Mouse (Mus musculus): ENCODE results near the gene Chchd3. TPM values are rescaled to one million over a fixed set of nuclear protein-coding genes. Genes with fewer than 3 reads are reported as not detected.

Chchd3 gene
- total RNA-seq, 2 experiments from 2014 or later: 401 TPM

DNA sequence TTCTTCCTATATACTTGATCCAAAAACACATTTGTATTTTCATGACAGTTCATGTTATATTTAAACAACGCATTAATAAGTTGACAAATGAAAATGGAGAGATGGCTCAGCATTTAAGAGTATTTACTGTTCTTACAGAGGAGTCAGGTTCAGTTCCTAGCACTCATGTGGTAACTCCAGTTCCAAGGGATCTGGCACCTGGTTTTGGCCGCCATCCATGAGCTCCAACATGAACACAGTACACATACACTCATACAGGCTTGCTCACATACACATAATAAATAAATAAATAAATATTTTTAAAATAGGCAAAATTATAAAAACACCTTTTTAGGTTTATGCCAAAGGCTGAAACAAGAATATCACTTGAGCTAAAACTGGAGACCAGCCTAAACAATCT, 35.0 kb downstream of the Chchd3 start:
- DNase-seq (ENCODE audit: low spot score): no peak

GRCm38 (mm10) chr6:33004607-33005006, 55.5 kb downstream of the Chchd3 start:
- peak; percentile 19 for DNase-seq (ENCODE audit: low spot score)

DNA sequence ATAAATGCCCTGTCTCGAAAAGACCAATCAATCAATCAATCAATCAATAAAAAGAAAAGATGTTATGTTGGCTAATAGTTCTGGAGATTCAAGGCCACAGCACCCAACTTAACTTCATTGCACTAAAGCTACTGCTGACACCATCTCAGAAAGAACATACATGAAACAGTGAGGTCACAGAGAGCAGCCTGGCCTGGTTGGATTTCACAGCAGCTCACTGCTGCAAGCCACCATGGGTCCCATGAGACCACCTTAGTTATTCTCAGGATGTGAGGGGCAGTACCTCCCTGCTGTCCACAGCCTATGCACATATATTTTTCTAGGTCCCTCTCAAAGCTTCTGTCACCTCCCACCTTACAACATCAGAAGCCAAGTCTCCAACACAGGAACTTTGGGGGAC, 57.1 kb downstream of the Chchd3 start:
- DNase-seq (ENCODE audit: low spot score): no peak

GRCm38 (mm10) chr6:33001271-33001670, 58.8 kb downstream of the Chchd3 start:
- DNase-seq (ENCODE audit: low spot score): no peak

GRCm38 (mm10) chr6:32996597-32996996, 63.5 kb downstream of the Chchd3 start:
- DNase-seq (ENCODE audit: low spot score): no peak

GRCm38 (mm10) chr6:32993847-32994246, 66.2 kb downstream of the Chchd3 start:
- no peak for DNase-seq (ENCODE audit: low spot score)

GRCm38 (mm10) chr6:32990061-32990633, 69.9 kb downstream of the Chchd3 start:
- no peak for DNase-seq (ENCODE audit: low spot score)

- no peak for DNase-seq (ENCODE audit: low spot score)
These were observed 71.5 kb downstream of the Chchd3 start for GRCm38 (mm10) chr6:32988561-32988960.

- DNase-seq (ENCODE audit: low spot score): no peak
These were observed 76.2 kb downstream of the Chchd3 start for GRCm38 (mm10) chr6:32983876-32984275.

DNA sequence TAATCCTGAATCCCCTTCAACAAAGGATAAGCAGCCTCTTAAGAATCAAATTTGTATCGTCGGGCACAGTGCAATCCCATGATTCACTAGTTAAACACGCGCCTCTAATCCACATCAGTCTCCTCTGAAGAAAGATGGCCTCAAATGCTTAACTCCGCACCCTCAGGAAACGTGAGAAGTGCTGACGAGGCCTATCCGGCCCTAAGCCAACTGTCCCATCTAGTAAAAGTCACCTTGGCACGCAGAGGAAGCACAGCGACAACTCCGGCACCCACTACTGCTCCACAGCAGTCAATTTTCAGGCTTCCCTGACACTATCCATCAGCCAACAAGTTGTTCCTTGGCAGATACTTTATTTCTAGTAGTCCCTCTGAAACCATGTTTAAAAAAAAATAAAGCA, 78.8 kb downstream of the Chchd3 start:
- DNase-seq (ENCODE audit: low spot score): peak; percentile 60

GRCm38 (mm10) chr6:32978811-32979210, 81.2 kb downstream of the Chchd3 start:
- peak; percentile 22 for DNase-seq (ENCODE audit: low spot score)

GRCm38 (mm10) chr6:32971926-32972325, 88.1 kb downstream of the Chchd3 start:
- DNase-seq (ENCODE audit: low spot score): no peak

DNA sequence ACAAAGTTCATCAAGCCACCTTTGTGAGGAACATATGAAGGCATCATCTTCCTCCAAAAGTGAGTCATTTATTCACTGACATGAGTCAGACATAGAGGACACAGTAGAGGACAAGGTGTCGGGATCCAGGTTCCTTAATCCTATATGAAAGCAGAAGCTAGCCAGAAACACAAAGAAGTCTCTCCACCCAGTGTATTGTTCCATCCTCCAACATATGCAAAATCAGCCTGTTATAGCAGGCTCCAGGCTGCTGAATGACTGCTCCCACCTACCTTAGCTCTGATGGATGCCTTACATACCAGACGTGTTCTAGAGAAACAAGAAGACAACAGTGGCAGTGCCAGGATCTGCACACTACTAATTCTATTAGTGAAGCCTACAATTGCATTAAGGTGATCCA, 91.1 kb downstream of the Chchd3 start:
- no peak for DNase-seq (ENCODE audit: low spot score)

DNA sequence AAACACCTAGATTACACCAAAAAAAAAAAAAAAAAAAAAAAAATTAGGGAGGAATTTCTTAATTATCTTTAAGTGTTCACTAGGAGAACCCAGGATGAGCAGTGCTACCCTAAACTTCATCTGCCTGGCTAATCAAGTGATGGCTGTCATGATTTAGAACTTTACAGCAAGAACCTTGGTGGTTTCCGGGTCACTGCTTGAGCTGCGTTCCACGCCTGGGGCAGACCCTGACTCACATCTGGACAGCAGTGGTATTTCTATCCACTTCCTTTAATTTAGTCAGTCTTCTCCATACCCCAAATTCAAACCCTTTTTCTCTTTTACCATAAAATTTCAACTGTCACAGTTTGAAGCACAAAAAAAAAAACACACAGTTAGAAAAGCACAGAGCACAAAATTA, 98.0 kb downstream of the Chchd3 start:
- DNase-seq (ENCODE audit: low spot score): no peak

GRCm38 (mm10) chr6:32961477-32961876, 98.6 kb downstream of the Chchd3 start:
- DNase-seq (ENCODE audit: low spot score): no peak

- DNase-seq (ENCODE audit: low spot score): no peak
These were observed 100.1 kb downstream of the Chchd3 start for GRCm38 (mm10) chr6:32959816-32960550.

DNA sequence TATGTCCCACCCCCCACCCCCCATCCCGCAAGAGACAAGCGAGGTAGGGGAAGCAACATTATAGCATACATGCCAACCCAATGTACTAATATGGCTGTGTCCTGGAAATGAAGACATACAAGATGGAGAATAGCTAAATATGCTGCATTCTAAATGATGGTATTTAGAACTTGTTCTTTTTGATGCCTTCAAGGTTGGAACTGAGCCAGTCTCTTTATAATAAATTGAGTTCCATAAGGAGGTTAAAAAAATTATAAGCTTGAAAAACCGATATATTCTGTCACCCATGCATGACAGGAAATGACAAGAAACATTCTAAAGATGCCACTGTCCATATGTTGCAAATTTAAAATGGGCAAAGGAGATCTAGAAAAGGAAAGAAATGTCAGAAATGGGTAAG, 104.6 kb downstream of the Chchd3 start:
- no peak for DNase-seq (ENCODE audit: low spot score)

DNA sequence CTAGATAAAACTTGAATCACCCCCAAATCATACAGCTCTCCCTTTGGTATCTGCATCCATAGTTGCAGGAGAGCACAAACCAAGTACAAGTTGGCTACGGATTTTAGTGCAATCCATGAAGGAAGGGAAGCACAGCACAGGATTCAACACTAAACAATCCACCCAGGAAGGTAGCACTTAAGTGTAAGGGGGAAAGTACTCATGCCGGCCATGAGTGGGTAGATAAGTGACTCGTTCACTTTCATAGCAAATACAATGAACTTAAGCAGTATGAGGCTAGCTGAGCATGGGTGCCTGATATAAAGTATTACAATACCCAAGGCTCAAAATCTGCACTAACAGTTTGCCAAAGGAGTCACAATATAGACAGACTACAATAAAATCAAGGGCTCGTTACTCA, 109.1 kb downstream of the Chchd3 start:
- DNase-seq (ENCODE audit: low spot score): no peak

DNA sequence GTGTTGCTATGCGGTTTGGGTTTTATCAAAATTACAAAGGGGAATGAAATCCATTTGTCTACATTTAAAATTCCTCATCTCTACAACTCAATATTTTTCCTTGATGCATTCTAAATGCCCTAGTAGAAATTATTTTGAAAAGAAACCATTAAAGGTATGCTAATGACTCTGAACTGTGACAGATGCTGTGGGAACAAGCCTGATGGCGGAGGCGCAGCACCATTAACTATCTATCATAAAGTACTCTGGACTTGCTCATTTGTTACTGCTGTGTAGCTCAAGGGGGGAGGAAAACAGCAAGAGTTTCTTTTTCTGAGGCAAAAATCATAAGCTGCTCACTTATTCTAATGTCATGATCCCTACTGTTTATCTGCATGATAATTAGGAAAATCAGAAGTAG, 110.4 kb downstream of the Chchd3 start:
- no peak for DNase-seq (ENCODE audit: low spot score)

DNA sequence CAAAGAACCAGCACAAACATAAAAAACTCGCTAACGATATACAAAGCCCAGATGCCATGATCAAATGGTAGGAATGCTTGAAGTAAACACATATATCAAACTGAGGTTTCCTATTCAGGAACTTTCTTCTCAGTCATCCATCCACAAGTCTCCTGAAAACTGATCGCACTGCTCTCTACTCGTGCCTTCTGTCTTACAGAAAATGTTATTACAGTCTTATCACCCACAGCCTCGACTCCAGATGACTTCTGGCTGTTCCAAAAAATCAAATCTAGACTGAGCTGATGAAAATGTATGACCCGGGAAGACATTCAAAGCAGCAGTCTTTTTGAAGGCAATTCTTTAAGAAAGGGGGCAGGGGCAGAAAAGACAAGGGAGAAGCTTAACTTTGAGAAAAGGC, 112.8 kb downstream of the Chchd3 start:
- DNase-seq (ENCODE audit: low spot score): no peak

DNA sequence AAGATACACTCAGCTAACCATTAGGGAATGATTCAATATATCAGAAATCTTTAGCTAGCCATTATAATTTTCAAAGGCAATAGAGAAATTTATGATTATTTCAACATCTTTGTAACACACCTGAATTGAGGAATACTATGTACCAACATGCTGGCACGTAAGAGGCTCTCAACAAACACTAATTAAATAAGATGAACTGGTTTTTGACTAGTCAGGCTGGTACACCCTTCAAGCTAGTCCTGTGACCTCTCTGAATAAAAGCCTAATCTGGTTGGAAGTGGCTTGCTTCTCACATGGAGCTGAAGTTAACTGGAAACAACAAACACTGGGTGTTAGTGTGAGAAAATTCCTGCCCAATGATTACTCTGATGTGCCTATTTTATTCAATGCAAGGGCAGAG, 115.1 kb downstream of the Chchd3 start:
- no peak for DNase-seq (ENCODE audit: low spot score)

- DNase-seq (ENCODE audit: low spot score): no peak
These were observed 116.4 kb downstream of the Chchd3 start for GRCm38 (mm10) chr6:32943651-32944050.

- DNase-seq (ENCODE audit: low spot score): no peak
These were observed 119.8 kb downstream of the Chchd3 start for GRCm38 (mm10) chr6:32940299-32940698.

Measured in gastrocnemius, adult 18-20 months (tissue).